Mouse (Mus musculus) stomach, embryonic 14.5 days (tissue): ENCODE data around the gene Wipf1. TPM values are rescaled to one million over a fixed set of nuclear protein-coding genes. Genes with fewer than 3 reads are reported as not detected.

Source experiments
- ATAC-seq: fragments of 200-750 bp; cut with Nextera tagmentation; 2 replicates; pipeline ENCODE4 v1.8.0; 2017; ENCODE audit warnings: low read depth, moderate TSS enrichment; ENCODE audit not compliant: insufficient number of reproducible peaks, insufficient read depth, low FRiP score
- H3K27ac ChIP-seq: fragments of 300-500 bp; sonication (generic); 2 replicates; pipeline ENCODE4 v1.5.1; 2014; ENCODE audit warnings: mild to moderate bottlenecking, low read length, moderate library complexity, mixed read lengths
- H3K27me3 ChIP-seq: fragments of 300-500 bp; sonication (generic); 2 replicates; pipeline ENCODE4 v1.6.1; 2014; ENCODE audit warnings: low read length, control low read depth, mixed read lengths; ENCODE audit not compliant: control insufficient read depth, insufficient read depth
- H3K36me3 ChIP-seq: fragments of 300-500 bp; sonication (generic); 2 replicates; pipeline ENCODE4 v1.6.1; 2014; ENCODE audit warnings: mild to moderate bottlenecking, control low read depth, low read length, moderate library complexity, mixed read lengths; ENCODE audit not compliant: control insufficient read depth, insufficient read depth
- H3K4me1 ChIP-seq: fragments of 300-500 bp; sonication (generic); 2 replicates; pipeline ENCODE4 v1.6.1; 2014; ENCODE audit warnings: low read length, control low read depth, mixed read lengths; ENCODE audit not compliant: control insufficient read depth, insufficient read depth
- H3K4me2 ChIP-seq: fragments of 300-500 bp; sonication (generic); replicated peaks from 2 replicates; pipeline ENCODE4 v1.6.1; 2014; ENCODE audit warnings: low read depth, low read length, control low read depth
- H3K4me3 ChIP-seq: fragments of 300-500 bp; sonication (generic); 2 replicates; pipeline ENCODE4 v1.5.1; 2014; ENCODE audit warnings: low read depth, low read length, control low read depth
- H3K9ac ChIP-seq: fragments of 300-500 bp; sonication (generic); replicated peaks from 2 replicates; pipeline ENCODE4 v1.6.1; 2014; ENCODE audit warnings: low read depth, mild to moderate bottlenecking, control low read depth, low read length, moderate library complexity, mixed read lengths
- H3K9me3 ChIP-seq: fragments of 300-500 bp; sonication (generic); 2 replicates; pipeline ENCODE4 v1.6.1; 2016; ENCODE audit warnings: low read depth, low read length, control low read depth; ENCODE audit not compliant: control insufficient read depth
- WGBS: fragments of 180-500 bp; shearing (Covaris S2); extraction: QIAGEN DNeasy Blood & Tissue Kit; methylation state at CpG from one replicate; pipeline ENCODE4 v1.1.7; 2014; 5-methylcytosine and 5-hydroxymethylcytosine counted together
- polyA plus RNA-seq: library from polyadenylated mRNA; unstranded; fragments of >200 nt; fragmentation: Nextera tagmentation; extraction: Ambion mirVana; gene quantifications from 2 replicates; pipeline ENCODE4 v1.2.1, GENCODE M21; 2014

The Wipf1 gene
- polyA plus RNA-seq, 1 experiment from 2014 or later: 12.0 TPM

GRCm38 (mm10) chr2:73484561-73485235, 44.8 kb downstream of the Wipf1 start:
- Histone ChIP-seq H3K36me3 (no peaks in the 10 kb centered on the region; the same call in 1 of the 2 replicates), H3K27me3 (no peaks in the 10 kb centered on the region), H3K27ac (peak overlapping the region; percentile 67), H3K4me2 (peak overlapping the region; percentile 28), H3K9ac (0 out of 2 replicates have a peak overlapping the region, but pooled peaks have one; percentile 3), H3K4me1 (peaks cover 21% of the 10 kb centered on the region; the same call in 1 of the 2 replicates), H3K9me3 (no peaks in the 10 kb centered on the region), H3K4me3 (no peak overlapping the region)
- ATAC-seq: no peak
- WGBS: 25% methylated on average over 15 of the region's 15 CpGs

DNA sequence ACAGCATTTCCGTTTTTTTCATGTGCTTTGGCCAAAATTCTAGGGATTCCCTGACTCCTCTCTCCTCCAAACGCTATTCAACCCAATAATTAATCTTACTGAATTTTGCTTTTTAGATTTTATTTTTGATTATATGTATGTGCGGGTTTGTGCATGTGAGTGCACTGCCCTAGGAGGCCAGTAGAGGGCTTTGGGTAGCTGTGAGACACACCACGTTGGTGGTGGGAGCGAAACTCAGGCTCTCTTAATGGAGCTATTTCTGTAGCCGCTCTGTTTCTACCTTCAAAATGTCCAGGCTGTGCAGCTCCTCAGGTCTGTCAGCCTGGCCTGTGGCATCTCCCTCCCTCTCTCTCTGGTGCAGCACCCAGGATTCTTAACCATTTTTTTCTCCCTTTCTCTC, 50.7 kb downstream of the Wipf1 start:
- H3K27ac ChIP-seq: no peak overlapping the region
- H3K36me3 ChIP-seq: no peaks in the 10 kb centered on the region; the same call in 1 of the 2 replicates
- no peaks in the 10 kb centered on the region for H3K27me3 ChIP-seq
- WGBS: 94% methylated on average over 6 of the region's 6 CpGs
- no peak overlapping the region for H3K4me3 ChIP-seq
- no peak overlapping the region for H3K4me2 ChIP-seq
- no peak overlapping the region for H3K9ac ChIP-seq
- H3K4me1 ChIP-seq: no peaks in the 10 kb centered on the region
- no peaks in the 10 kb centered on the region for H3K9me3 ChIP-seq
- ATAC-seq: no peak

DNA sequence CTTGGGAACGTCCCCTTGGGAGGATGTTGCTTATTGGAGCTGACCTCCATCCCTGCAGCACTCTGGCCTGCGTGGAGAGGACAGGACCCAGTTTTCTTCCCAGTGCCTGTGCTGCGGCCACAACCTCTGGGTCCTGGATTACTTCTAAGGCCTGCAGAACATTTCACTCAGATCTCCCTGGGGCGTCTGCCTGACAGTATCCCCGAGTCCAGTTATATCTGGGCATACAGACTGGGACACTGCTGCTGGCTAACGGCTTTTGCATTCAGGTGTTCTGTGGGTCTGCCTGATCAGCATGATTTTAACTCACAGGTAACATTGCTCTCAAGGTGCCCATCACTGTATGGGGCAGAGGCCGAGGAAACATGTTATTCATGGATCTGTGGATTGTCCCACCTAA, 52.0 kb downstream of the Wipf1 start:
- H3K4me3 ChIP-seq: no peak overlapping the region
- H3K9ac ChIP-seq: no peak overlapping the region
- H3K9me3 ChIP-seq: no peaks in the 10 kb centered on the region
- no peak overlapping the region for H3K27ac ChIP-seq
- no peak overlapping the region for H3K4me2 ChIP-seq
- no peaks in the 10 kb centered on the region for H3K4me1 ChIP-seq
- no peak for ATAC-seq
- 72% methylated on average over 7 of the region's 7 CpGs for WGBS
- H3K27me3 ChIP-seq: no peaks in the 10 kb centered on the region
- H3K36me3 ChIP-seq: no peaks in the 10 kb centered on the region; the same call in 1 of the 2 replicates

GRCm38 (mm10) chr2:73475519-73475918, 54.0 kb downstream of the Wipf1 start:
- H3K27ac ChIP-seq: no peak overlapping the region
- H3K4me1 ChIP-seq: no peaks in the 10 kb centered on the region
- no peaks in the 10 kb centered on the region for H3K27me3 ChIP-seq
- H3K9me3 ChIP-seq: no peaks in the 10 kb centered on the region
- 26% methylated on average over 3 of the region's 3 CpGs for WGBS
- H3K36me3 ChIP-seq: no peaks in the 10 kb centered on the region
- no peak overlapping the region for H3K4me2 ChIP-seq
- no peak overlapping the region for H3K9ac ChIP-seq
- no peak for ATAC-seq
- no peak overlapping the region for H3K4me3 ChIP-seq

DNA sequence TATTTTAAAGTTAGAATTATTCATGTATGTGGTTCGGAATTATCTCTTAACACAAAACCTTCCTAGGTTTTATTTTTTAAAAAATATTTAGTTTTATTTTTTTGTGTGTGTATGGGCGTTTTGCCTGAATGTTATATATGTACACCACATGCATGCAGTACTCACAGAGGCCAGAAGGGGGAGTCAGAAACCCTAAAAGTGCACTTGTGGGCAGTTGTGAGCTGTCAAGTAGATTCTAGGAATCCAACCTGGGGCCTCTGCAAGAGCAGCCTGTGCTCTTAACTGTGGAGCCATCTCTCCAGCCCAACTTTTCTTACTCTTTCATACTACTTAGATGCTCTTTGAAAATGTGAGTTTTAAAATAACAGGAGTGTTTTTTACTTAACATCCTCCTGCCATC, 57.4 kb downstream of the Wipf1 start:
- Histone ChIP-seq H3K4me3 (no peak overlapping the region), H3K9ac (no peak overlapping the region), H3K9me3 (no peaks in the 10 kb centered on the region), H3K4me1 (no peaks in the 10 kb centered on the region), H3K36me3 (no peaks in the 10 kb centered on the region), H3K4me2 (no peak overlapping the region), H3K27me3 (no peaks in the 10 kb centered on the region), H3K27ac (no peak overlapping the region)
- no peak for ATAC-seq
- 94% methylated on average over 2 of the region's 2 CpGs for WGBS

DNA sequence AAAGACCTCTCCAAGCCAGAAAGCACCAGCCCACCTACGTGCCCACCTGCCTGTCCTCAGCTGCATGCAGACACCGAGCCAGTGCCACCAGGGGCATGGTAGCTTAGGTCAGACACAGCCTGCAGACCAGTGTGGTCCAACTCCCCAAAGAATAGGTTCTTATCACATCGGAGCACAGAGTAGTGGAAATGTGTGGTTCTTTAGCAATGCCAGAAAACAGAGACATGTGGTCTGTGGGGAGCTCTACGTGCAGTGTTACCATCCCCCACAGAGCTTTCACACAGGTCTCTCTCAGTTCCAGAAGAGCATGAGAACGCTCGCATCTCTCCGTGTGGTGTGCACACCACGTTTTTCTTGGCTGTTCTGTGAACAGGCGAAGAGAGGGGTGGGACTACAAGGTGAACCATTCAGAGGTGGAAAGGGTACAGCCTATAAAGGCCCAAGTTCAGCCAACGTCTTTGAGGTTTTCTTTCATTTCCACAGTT, 59.3 kb downstream of the Wipf1 start:
- Histone ChIP-seq H3K4me2 (no peak overlapping the region), H3K27ac (no peak overlapping the region), H3K4me3 (no peak overlapping the region), H3K9me3 (no peaks in the 10 kb centered on the region), H3K27me3 (no peaks in the 10 kb centered on the region), H3K9ac (no peak overlapping the region), H3K4me1 (no peaks in the 10 kb centered on the region), H3K36me3 (no peaks in the 10 kb centered on the region)
- no peak for ATAC-seq
- WGBS: 84% methylated on average over 10 of the region's 10 CpGs

DNA sequence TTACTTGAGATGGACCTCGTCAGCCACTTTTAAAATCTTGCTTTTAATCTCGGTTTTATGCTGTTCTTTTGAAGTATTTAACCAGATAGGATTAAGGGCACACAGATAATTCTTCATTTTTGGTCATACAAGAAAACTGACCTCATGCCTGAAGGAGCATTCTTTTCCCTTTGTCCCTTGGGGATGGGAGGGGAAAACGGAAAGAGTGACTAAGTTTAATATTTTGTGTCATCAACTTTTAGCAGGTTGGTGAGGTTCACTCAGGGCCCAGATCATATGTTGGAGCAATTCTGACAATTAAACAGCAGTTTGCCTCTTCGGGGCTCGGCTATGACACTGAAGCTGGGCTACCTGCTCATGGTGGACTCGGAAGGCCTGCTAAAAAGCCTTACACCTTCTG, 60.0 kb downstream of the Wipf1 start:
- H3K4me1 ChIP-seq: no peaks in the 10 kb centered on the region
- H3K27ac ChIP-seq: no peak overlapping the region
- no peak overlapping the region for H3K4me3 ChIP-seq
- no peaks in the 10 kb centered on the region for H3K36me3 ChIP-seq
- no peak overlapping the region for H3K4me2 ChIP-seq
- H3K9me3 ChIP-seq: no peaks in the 10 kb centered on the region
- H3K9ac ChIP-seq: no peak overlapping the region
- H3K27me3 ChIP-seq: no peaks in the 10 kb centered on the region
- WGBS: 90% methylated on average over 6 of the region's 6 CpGs
- no peak for ATAC-seq

DNA sequence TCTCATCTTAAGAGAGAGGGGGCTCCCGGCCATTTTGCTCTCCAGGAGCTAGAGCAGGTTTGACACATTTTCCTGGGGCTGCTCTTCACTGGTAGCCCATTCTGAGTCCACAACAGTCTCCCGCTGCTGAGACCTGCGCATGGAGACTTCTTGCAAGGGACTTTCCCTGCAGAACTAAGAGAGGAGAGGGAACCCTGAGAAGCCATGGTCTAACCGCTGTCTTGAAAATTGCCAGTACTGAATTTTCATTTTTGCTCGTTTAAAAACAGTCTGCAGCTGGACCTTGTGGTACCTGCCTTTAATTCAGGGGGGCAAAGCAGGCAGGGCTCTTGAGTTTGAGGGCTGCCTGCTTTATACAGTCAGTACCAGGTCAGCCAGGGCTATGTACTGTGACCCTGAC, 60.5 kb downstream of the Wipf1 start:
- H3K4me3 ChIP-seq: no peak overlapping the region
- WGBS: 91% methylated on average over 5 of the region's 5 CpGs
- no peaks in the 10 kb centered on the region for H3K9me3 ChIP-seq
- no peaks in the 10 kb centered on the region for H3K27me3 ChIP-seq
- H3K9ac ChIP-seq: no peak overlapping the region
- no peaks in the 10 kb centered on the region for H3K4me1 ChIP-seq
- ATAC-seq: no peak
- H3K27ac ChIP-seq: no peak overlapping the region
- no peak overlapping the region for H3K4me2 ChIP-seq
- no peaks in the 10 kb centered on the region for H3K36me3 ChIP-seq
